Mouse (Mus musculus): ENCODE results near the gene Gm13691. TPM values are rescaled to one million over a fixed set of nuclear protein-coding genes. Genes with fewer than 3 reads are reported as not detected.

Gene Gm13691
- polyA plus RNA-seq, 1 experiment from 2014 or later = not detected

Other genes starting within 250 kb of the Gm13691 start
- gene Fam171b, start 177.9 kb upstream of the Gm13691 start, polyA plus RNA-seq (2014; fragmentation: Nextera tagmentation; extraction: Ambion mirVana) = 42.8 and 49.5 TPM in 2 replicates
- gene Zswim2, start 49.3 kb upstream of the Gm13691 start, polyA plus RNA-seq (2014; fragmentation: Nextera tagmentation; extraction: Ambion mirVana) = not detected in 2 replicates
- gene Gm13698, start 34.9 kb upstream of the Gm13691 start, polyA plus RNA-seq (2014; fragmentation: Nextera tagmentation; extraction: Ambion mirVana) = not detected in 2 replicates
- gene Gm13693, start 29.1 kb upstream of the Gm13691 start, polyA plus RNA-seq (2014; fragmentation: Nextera tagmentation; extraction: Ambion mirVana) = not detected in 2 replicates
- not detected in 2 replicates for gene Gm13695, start 23.2 kb upstream of the Gm13691 start, polyA plus RNA-seq (2014; fragmentation: Nextera tagmentation; extraction: Ambion mirVana)
- gene Gm13696, start 17.4 kb upstream of the Gm13691 start, polyA plus RNA-seq (2014; fragmentation: Nextera tagmentation; extraction: Ambion mirVana) = not detected in 2 replicates
- gene Gm13694, start 11.6 kb upstream of the Gm13691 start, polyA plus RNA-seq (2014; fragmentation: Nextera tagmentation; extraction: Ambion mirVana) = not detected in 2 replicates
- gene Gm13697, start 5.8 kb upstream of the Gm13691 start, polyA plus RNA-seq (2014; fragmentation: Nextera tagmentation; extraction: Ambion mirVana) = not detected in 2 replicates